Mouse (Mus musculus): ENCODE results near the gene Tm9sf2. TPM values are rescaled to one million over a fixed set of nuclear protein-coding genes. Genes with fewer than 3 reads are reported as not detected.
"Not testable (repeated sequence)": the region's sequence is repeated elsewhere in the genome, so short reads cannot be mapped to it uniquely, and the experiment has no call there.

Gene Tm9sf2
- polyA plus RNA-seq, 1 experiment, result 85.3 TPM

DNA sequence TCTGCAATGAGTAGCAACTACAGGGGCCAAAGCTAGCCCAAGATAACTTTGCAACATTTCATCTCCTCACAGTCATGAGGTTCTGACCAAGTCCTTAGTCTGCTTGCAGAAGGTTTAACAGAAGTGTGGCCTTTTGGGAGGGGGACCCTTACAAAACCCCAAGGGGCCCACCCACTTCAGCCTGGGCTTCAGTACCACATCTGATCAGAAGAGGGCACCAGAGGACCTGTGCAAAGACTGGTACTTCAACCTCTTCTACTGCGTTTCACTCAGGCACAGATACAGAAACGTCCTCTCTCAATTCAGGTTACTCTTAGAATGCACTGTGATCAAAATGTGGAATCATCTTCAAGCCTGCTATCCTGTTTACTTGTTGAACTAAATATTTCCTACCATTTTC lies 42.3 kb upstream of the Tm9sf2 start:
- no peak for TF ChIP-seq POLR2A (IDR thresholded peaks at IDR 0.05; ENCODE audit: insufficient read depth, low read length)
- TF ChIP-seq EP300 (IDR thresholded peaks at IDR 0.05; ENCODE audit: insufficient read depth, low read depth, low read length), result no peak
- TF ChIP-seq CTCF (IDR thresholded peaks at IDR 0.05; ENCODE audit: low read depth, low read length), result peak; percentile 71
- no peaks in the 10 kb centered on the region for H3K4me1 ChIP-seq (ENCODE audit: control insufficient read depth, insufficient read depth, low read length)
- no peaks in the 10 kb centered on the region for H3K36me3 ChIP-seq (ENCODE audit: control insufficient read depth, insufficient read depth, low read length, poor library complexity, severe bottlenecking)
- no peaks in the 10 kb centered on the region for H3K27me3 ChIP-seq (ENCODE audit: control insufficient read depth, insufficient read depth, low read length, poor library complexity, severe bottlenecking)
- no peak overlapping the region for H3K27ac ChIP-seq (ENCODE audit: insufficient read depth, low read length)
- no peaks in the 10 kb centered on the region for H3K9me3 ChIP-seq (replicated peaks; ENCODE audit: control insufficient read depth, insufficient read depth, low read length, poor library complexity, severe bottlenecking)
- no peak overlapping the region for H3K4me3 ChIP-seq (ENCODE audit: low read depth, low read length)
- H3K9ac ChIP-seq (ENCODE audit: low read depth, poor library complexity, severe bottlenecking), result no peak overlapping the region

DNA sequence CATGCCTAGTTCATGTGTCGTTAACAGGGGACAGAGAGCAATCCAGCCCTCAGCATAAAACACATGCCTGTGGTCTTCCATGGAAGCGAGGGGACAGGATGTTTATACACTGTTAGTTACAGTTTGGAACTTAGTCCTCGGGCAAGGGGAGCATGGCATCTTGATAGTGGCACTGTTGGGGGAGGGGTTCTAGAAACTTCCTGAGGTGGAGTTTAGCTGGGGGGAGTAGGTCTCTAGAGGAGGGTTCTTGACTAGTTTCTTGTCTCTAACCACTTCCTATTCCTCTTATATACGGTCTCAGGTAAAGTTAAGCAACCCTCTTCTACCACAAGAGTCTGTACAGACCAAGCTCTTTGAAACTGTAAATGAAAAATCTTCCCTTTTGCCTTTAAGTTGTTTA lies 40.6 kb upstream of the Tm9sf2 start:
- Histone ChIP-seq H3K9me3 (replicated peaks; ENCODE audit: control insufficient read depth, insufficient read depth, low read length, poor library complexity, severe bottlenecking) (no peaks in the 10 kb centered on the region), H3K27ac (ENCODE audit: insufficient read depth, low read length) (no peak overlapping the region), H3K9ac (ENCODE audit: low read depth, poor library complexity, severe bottlenecking) (no peak overlapping the region), H3K4me3 (ENCODE audit: low read depth, low read length) (no peak overlapping the region), H3K36me3 (ENCODE audit: control insufficient read depth, insufficient read depth, low read length, poor library complexity, severe bottlenecking) (no peaks in the 10 kb centered on the region), H3K27me3 (ENCODE audit: control insufficient read depth, insufficient read depth, low read length, poor library complexity, severe bottlenecking) (no peaks in the 10 kb centered on the region), H3K4me1 (ENCODE audit: control insufficient read depth, insufficient read depth, low read length) (no peaks in the 10 kb centered on the region)
- TF ChIP-seq CTCF (IDR thresholded peaks at IDR 0.05; ENCODE audit: low read depth, low read length) (no peak), POLR2A (IDR thresholded peaks at IDR 0.05; ENCODE audit: insufficient read depth, low read length) (no peak), EP300 (IDR thresholded peaks at IDR 0.05; ENCODE audit: insufficient read depth, low read depth, low read length) (no peak)

DNA sequence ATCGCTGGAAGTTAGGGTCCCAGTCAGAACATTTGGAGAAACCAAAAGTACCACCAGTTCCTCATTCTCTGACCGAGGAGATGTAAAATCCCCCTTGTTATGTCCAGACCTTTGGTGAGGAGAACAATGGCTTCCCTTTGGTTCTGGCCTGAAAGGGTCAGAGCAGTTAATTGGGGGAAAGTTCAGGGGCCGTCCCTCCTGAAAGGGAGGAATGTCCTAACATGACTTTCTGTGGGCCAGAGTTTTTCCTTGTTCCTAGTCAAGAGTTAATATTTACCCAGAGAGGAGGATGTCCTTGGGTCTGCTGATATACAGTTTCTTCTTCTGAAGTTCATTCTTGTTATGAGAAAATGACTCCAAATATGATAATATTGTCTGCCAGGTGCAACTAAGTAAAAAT lies 38.8 kb upstream of the Tm9sf2 start:
- H3K27ac ChIP-seq (ENCODE audit: insufficient read depth, low read length); H3K9ac ChIP-seq (ENCODE audit: low read depth, poor library complexity, severe bottlenecking); H3K36me3 ChIP-seq (ENCODE audit: control insufficient read depth, insufficient read depth, low read length, poor library complexity, severe bottlenecking); H3K27me3 ChIP-seq (ENCODE audit: control insufficient read depth, insufficient read depth, low read length, poor library complexity, severe bottlenecking); H3K9me3 ChIP-seq (replicated peaks; ENCODE audit: control insufficient read depth, insufficient read depth, low read length, poor library complexity, severe bottlenecking); H3K4me1 ChIP-seq (ENCODE audit: control insufficient read depth, insufficient read depth, low read length); H3K4me3 ChIP-seq (ENCODE audit: low read depth, low read length): not testable (repeated sequence)

DNA sequence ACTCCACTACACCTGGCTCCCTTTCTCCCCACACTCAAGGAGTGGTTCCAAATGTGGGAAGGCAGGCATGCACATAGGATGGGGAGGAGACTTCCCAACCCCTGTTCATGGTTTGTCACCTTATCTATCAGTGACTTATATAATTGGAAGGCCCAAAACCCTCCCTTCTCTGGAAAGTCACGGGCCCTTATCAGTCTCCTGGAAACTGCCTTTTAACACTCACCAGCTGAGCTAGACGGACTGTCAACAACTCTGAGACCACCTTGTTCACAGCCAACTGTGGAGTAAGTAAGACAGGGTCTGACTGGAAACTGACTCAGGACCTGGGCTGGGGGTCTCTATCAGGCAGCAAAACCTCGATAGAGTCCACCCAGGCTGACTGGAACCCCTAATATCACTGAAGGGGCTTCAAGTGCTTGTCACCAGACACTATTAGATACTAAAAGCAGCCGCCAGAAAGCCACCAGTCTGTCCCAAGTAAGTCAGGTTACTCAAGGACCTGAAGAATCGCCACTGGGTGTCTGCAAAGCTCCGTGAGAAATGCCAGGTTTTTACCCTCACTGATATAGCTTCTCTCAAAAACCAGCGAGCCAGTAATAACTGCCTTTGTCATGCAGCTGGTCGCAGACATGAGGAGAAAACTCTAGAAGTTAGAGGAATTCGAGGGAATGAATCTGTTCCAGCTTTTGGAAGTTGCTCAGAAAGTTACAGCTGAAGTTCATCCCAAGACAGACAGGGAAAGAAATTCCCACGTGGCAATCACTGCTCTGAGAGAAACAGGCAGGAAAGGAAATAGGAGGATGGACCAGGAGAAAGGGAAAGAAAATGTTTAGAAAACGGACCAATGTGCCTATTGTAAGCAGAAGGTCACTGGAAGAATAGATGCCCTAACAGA lies 37.8 kb upstream of the Tm9sf2 start:
- Histone ChIP-seq H3K9ac (ENCODE audit: low read depth, poor library complexity, severe bottlenecking) (no peak overlapping the region), H3K4me1 (ENCODE audit: control insufficient read depth, insufficient read depth, low read length) (no peaks in the 10 kb centered on the region), H3K36me3 (ENCODE audit: control insufficient read depth, insufficient read depth, low read length, poor library complexity, severe bottlenecking) (no peaks in the 10 kb centered on the region), H3K27me3 (ENCODE audit: control insufficient read depth, insufficient read depth, low read length, poor library complexity, severe bottlenecking) (no peaks in the 10 kb centered on the region), H3K4me3 (ENCODE audit: low read depth, low read length) (no peak overlapping the region), H3K27ac (ENCODE audit: insufficient read depth, low read length) (no peak overlapping the region), H3K9me3 (replicated peaks; ENCODE audit: control insufficient read depth, insufficient read depth, low read length, poor library complexity, severe bottlenecking) (no peaks in the 10 kb centered on the region)
- TF ChIP-seq EP300 (IDR thresholded peaks at IDR 0.05; ENCODE audit: insufficient read depth, low read depth, low read length) (no peak), CTCF (IDR thresholded peaks at IDR 0.05; ENCODE audit: low read depth, low read length) (no peak), POLR2A (IDR thresholded peaks at IDR 0.05; ENCODE audit: insufficient read depth, low read length) (no peak)

DNA sequence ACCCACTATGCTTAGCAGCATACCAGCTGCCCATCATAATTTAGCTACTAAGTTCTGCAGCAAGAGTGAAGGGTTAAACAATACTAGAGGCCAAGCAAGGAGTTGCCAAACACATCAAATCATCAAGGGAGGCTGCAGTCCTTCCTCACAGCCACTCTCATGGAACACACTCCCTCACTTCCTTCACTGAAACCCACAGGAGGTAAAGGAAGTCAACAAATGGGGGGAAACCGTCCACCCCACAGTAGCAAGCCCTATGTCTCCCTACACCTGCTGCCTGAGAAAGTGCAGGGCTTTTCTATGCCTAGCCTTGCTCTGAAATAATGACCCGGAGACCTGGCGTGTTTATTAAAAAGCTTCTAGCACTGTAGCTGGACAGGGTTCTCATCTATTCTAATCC lies 36.9 kb upstream of the Tm9sf2 start:
- no peaks in the 10 kb centered on the region for H3K36me3 ChIP-seq (ENCODE audit: control insufficient read depth, insufficient read depth, low read length, poor library complexity, severe bottlenecking)
- TF ChIP-seq EP300 (IDR thresholded peaks at IDR 0.05; ENCODE audit: insufficient read depth, low read depth, low read length) (no peak), CTCF (IDR thresholded peaks at IDR 0.05; ENCODE audit: low read depth, low read length) (no peak), POLR2A (IDR thresholded peaks at IDR 0.05; ENCODE audit: insufficient read depth, low read length) (no peak)
- H3K27ac ChIP-seq (ENCODE audit: insufficient read depth, low read length), result no peak overlapping the region
- H3K9me3 ChIP-seq (replicated peaks; ENCODE audit: control insufficient read depth, insufficient read depth, low read length, poor library complexity, severe bottlenecking), result no peaks in the 10 kb centered on the region
- no peak overlapping the region for H3K9ac ChIP-seq (ENCODE audit: low read depth, poor library complexity, severe bottlenecking)
- no peaks in the 10 kb centered on the region for H3K27me3 ChIP-seq (ENCODE audit: control insufficient read depth, insufficient read depth, low read length, poor library complexity, severe bottlenecking)
- H3K4me1 ChIP-seq (ENCODE audit: control insufficient read depth, insufficient read depth, low read length), result no peaks in the 10 kb centered on the region
- no peak overlapping the region for H3K4me3 ChIP-seq (ENCODE audit: low read depth, low read length)

DNA sequence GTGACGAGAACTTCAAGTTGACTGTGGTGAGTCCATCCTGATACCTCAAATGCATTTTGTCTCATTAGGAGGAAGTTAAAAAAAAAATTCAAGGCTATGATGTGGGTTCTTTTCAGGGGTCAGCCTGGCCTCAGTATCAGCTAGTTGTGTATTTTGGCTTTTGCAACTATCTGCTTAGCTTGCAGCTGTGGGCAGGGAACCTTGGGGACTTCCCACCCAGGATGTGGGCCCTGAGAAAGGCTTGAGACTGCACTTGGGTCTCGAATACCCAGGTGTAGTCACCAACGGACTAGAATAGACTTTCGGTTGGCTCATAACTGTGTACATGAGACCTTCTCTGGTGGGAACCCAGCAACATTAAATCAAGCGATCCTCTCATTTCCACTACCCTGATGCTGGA lies 33.4 kb upstream of the Tm9sf2 start:
- Histone ChIP-seq H3K27me3 (ENCODE audit: control insufficient read depth, insufficient read depth, low read length, poor library complexity, severe bottlenecking) (no peaks in the 10 kb centered on the region), H3K9ac (ENCODE audit: low read depth, poor library complexity, severe bottlenecking) (no peak overlapping the region), H3K27ac (ENCODE audit: insufficient read depth, low read length) (no peak overlapping the region), H3K9me3 (replicated peaks; ENCODE audit: control insufficient read depth, insufficient read depth, low read length, poor library complexity, severe bottlenecking) (no peaks in the 10 kb centered on the region), H3K36me3 (ENCODE audit: control insufficient read depth, insufficient read depth, low read length, poor library complexity, severe bottlenecking) (no peaks in the 10 kb centered on the region), H3K4me1 (ENCODE audit: control insufficient read depth, insufficient read depth, low read length) (no peaks in the 10 kb centered on the region), H3K4me3 (ENCODE audit: low read depth, low read length) (no peak overlapping the region)
- no peak for TF ChIP-seq EP300 (IDR thresholded peaks at IDR 0.05; ENCODE audit: insufficient read depth, low read depth, low read length)
- no peak for TF ChIP-seq POLR2A (IDR thresholded peaks at IDR 0.05; ENCODE audit: insufficient read depth, low read length)
- no peak for TF ChIP-seq CTCF (IDR thresholded peaks at IDR 0.05; ENCODE audit: low read depth, low read length)
